Mouse (Mus musculus): Measurements from ENCODE around the gene Tns1. TPM values are rescaled to one million over a fixed set of nuclear protein-coding genes. Genes with fewer than 3 reads are reported as not detected.

Tns1 gene
- polyA plus RNA-seq, 1 experiment from 2014 or later, result 23.0 TPM

DNA sequence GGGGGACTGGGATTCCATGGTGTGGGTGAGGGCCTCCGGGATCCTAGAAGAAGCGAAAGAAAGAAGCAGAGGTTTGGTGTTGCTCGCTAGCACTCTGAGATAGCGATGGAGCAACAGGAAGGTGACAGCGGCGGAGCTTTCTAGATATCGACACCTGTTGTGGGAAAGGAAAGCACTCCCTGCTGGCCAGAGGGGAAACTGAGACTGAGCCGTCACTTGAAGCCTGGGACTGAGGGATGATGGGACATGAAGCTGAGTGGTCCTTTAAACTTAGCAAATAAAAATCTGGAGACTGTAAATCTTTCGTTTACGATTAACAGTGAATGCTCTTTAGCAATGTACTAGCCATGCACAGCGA is 261.2 kb downstream of the Tns1 start:
- no peak overlapping the region for H3K9ac ChIP-seq (ENCODE audit: low read depth, low read length)
- H3K36me3 ChIP-seq (ENCODE audit: control insufficient read depth, insufficient read depth), result no peaks in the 10 kb centered on the region
- 24% methylated on average over 11 of the region's 11 CpGs for WGBS (ENCODE audit: insufficient replicate concordance)
- H3K4me1 ChIP-seq (ENCODE audit: control insufficient read depth, low read depth, low read length), result no peaks in the 10 kb centered on the region
- no peak overlapping the region for H3K27ac ChIP-seq (ENCODE audit: low read length)
- H3K4me3 ChIP-seq (ENCODE audit: low read depth, low read length), result no peak overlapping the region
- ATAC-seq (ENCODE audit: low read depth), result no peak
- H3K9me3 ChIP-seq (replicated peaks; ENCODE audit: control insufficient read depth, low read length), result no peaks in the 10 kb centered on the region
- H3K4me2 ChIP-seq (ENCODE audit: low read depth, low read length), result peak overlapping the region; percentile 30; the same call in 1 of the 2 replicates
- no peaks in the 10 kb centered on the region for H3K27me3 ChIP-seq (ENCODE audit: control insufficient read depth, insufficient read depth, low read depth, low read length)

GRCm38 (mm10) chr1:73862323-73863073 is 261.8 kb downstream of the Tns1 start:
- Histone ChIP-seq H3K4me2 (ENCODE audit: low read depth, low read length) (peak overlapping the region; percentile 30; the same call in 1 of the 2 replicates), H3K27me3 (ENCODE audit: control insufficient read depth, insufficient read depth, low read depth, low read length) (no peaks in the 10 kb centered on the region), H3K36me3 (ENCODE audit: control insufficient read depth, insufficient read depth) (no peaks in the 10 kb centered on the region), H3K4me3 (ENCODE audit: low read depth, low read length) (no peak overlapping the region), H3K9ac (ENCODE audit: low read depth, low read length) (no peak overlapping the region), H3K27ac (ENCODE audit: low read length) (no peak overlapping the region), H3K9me3 (replicated peaks; ENCODE audit: control insufficient read depth, low read length) (no peaks in the 10 kb centered on the region), H3K4me1 (ENCODE audit: control insufficient read depth, low read depth, low read length) (no peaks in the 10 kb centered on the region)
- peak; percentile 87 for ATAC-seq (ENCODE audit: low read depth)
- WGBS (ENCODE audit: insufficient replicate concordance), result 18% methylated on average over 15 of the region's 15 CpGs

DNA sequence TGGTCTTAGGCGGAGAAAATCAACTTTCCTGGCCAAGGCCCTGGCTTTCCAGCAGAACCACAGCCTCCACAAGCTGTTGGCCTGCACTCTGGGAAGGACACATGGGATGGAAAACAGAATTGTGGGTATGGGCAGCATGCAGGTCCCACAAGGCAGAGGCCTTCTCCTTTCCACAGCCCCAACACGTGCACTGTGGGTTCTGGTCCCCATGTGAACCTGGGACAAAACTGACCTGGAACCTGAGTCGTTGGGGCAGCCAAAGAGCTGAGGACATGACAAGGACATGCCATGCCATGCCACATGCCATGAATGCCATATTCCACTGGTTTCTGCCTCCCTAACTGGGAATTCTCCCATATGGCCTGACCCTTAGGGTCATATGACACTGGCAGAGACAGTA is 263.8 kb downstream of the Tns1 start:
- H3K36me3 ChIP-seq (ENCODE audit: control insufficient read depth, insufficient read depth), result no peaks in the 10 kb centered on the region
- no peaks in the 10 kb centered on the region for H3K27me3 ChIP-seq (ENCODE audit: control insufficient read depth, insufficient read depth, low read depth, low read length)
- WGBS (ENCODE audit: insufficient replicate concordance), result 62% methylated on average over 3 of the region's 3 CpGs
- ATAC-seq (ENCODE audit: low read depth), result no peak
- H3K9me3 ChIP-seq (replicated peaks; ENCODE audit: control insufficient read depth, low read length), result no peaks in the 10 kb centered on the region
- no peak overlapping the region for H3K4me2 ChIP-seq (ENCODE audit: low read depth, low read length)
- H3K27ac ChIP-seq (ENCODE audit: low read length), result no peak overlapping the region
- H3K4me3 ChIP-seq (ENCODE audit: low read depth, low read length), result no peak overlapping the region
- no peaks in the 10 kb centered on the region for H3K4me1 ChIP-seq (ENCODE audit: control insufficient read depth, low read depth, low read length)
- no peak overlapping the region for H3K9ac ChIP-seq (ENCODE audit: low read depth, low read length)

Other genes with a start within 250 kb of the Tns1 start
- gene Rufy4, start 1.1 kb upstream of the Tns1 start, polyA plus RNA-seq (2015; fragmentation: Nextera tagmentation; extraction: Ambion mirVana), result 0.14 TPM in 1 of 2 replicates, not detected in the other
- 1.8 and 2.7 TPM in 2 replicates for gene Cxcr2, start 29.5 kb upstream of the Tns1 start, polyA plus RNA-seq (2015; fragmentation: Nextera tagmentation; extraction: Ambion mirVana)
- gene Cxcr1, start 70.2 kb upstream of the Tns1 start, polyA plus RNA-seq (2015; fragmentation: Nextera tagmentation; extraction: Ambion mirVana), result 0.07 TPM in 1 of 2 replicates, not detected in the other
- gene Arpc2, start 111.6 kb upstream of the Tns1 start, polyA plus RNA-seq (2015; fragmentation: Nextera tagmentation; extraction: Ambion mirVana), result 181 and 187 TPM in 2 replicates
- gene Gpbar1, start 154.1 kb upstream of the Tns1 start, polyA plus RNA-seq (2015; fragmentation: Nextera tagmentation; extraction: Ambion mirVana), result 0.36 and 0.39 TPM in 2 replicates
- 95.6 and 97.5 TPM in 2 replicates for gene Aamp, start 160.3 kb upstream of the Tns1 start, polyA plus RNA-seq (2015; fragmentation: Nextera tagmentation; extraction: Ambion mirVana)
- gene Pnkd, start 160.5 kb upstream of the Tns1 start, polyA plus RNA-seq (2015; fragmentation: Nextera tagmentation; extraction: Ambion mirVana), result 34.0 and 37.5 TPM in 2 replicates
- gene Tmbim1, start 181.2 kb upstream of the Tns1 start, polyA plus RNA-seq (2015; fragmentation: Nextera tagmentation; extraction: Ambion mirVana), result 16.5 and 18.8 TPM in 2 replicates
- 0.05 and 0.08 TPM in 2 replicates for gene Catip, start 237.7 kb upstream of the Tns1 start, polyA plus RNA-seq (2015; fragmentation: Nextera tagmentation; extraction: Ambion mirVana)